Mouse (Mus musculus): Measurements from ENCODE around the gene Lrrc2. TPM values are rescaled to one million over a fixed set of nuclear protein-coding genes. Genes with fewer than 3 reads are reported as not detected.

Gene Lrrc2
- polyA plus RNA-seq, 1 experiment from 2014 or later = 0.48 TPM

Small RNAs within 50 kb of the gene (microRNA-seq; reads per million reads assigned to microRNA genes)
- gene Gm24269 = not detected

Other genes starting within 250 kb of the Lrrc2 start
- 1.0 and 3.9 TPM in 2 replicates for gene Myl3, start 209.7 kb upstream of the Lrrc2 start, polyA plus RNA-seq (2016; fragmentation: Nextera tagmentation; extraction: Ambion mirVana)
- gene Pth1r, start 204.4 kb upstream of the Lrrc2 start, polyA plus RNA-seq (2016; fragmentation: Nextera tagmentation; extraction: Ambion mirVana) = 40.6 and 42.4 TPM in 2 replicates
- not detected in 2 replicates for gene Prss42, start 153.4 kb upstream of the Lrrc2 start, polyA plus RNA-seq (2016; fragmentation: Nextera tagmentation; extraction: Ambion mirVana)
- gene Prss44, start 137.6 kb upstream of the Lrrc2 start, polyA plus RNA-seq (2016; fragmentation: Nextera tagmentation; extraction: Ambion mirVana) = not detected in 2 replicates
- not detected in 2 replicates for gene Prss43, start 124.9 kb upstream of the Lrrc2 start, polyA plus RNA-seq (2016; fragmentation: Nextera tagmentation; extraction: Ambion mirVana)
- not detected in 2 replicates for gene Prss45, start 117.0 kb upstream of the Lrrc2 start, polyA plus RNA-seq (2016; fragmentation: Nextera tagmentation; extraction: Ambion mirVana)
- gene Prss46, start 107.0 kb upstream of the Lrrc2 start, polyA plus RNA-seq (2016; fragmentation: Nextera tagmentation; extraction: Ambion mirVana) = not detected in 2 replicates
- gene Prss50, start 93.6 kb upstream of the Lrrc2 start, polyA plus RNA-seq (2016; fragmentation: Nextera tagmentation; extraction: Ambion mirVana) = 0.28 TPM in 1 of 2 replicates, not detected in the other
- 1.00 and 1.2 TPM in 2 replicates for gene Als2cl, start 71.7 kb upstream of the Lrrc2 start, polyA plus RNA-seq (2016; fragmentation: Nextera tagmentation; extraction: Ambion mirVana)
- gene Tmie, start 71.4 kb upstream of the Lrrc2 start, polyA plus RNA-seq (2016; fragmentation: Nextera tagmentation; extraction: Ambion mirVana) = 0.70 and 1.1 TPM in 2 replicates
- not detected in 2 replicates for gene Fam240a, start 34.7 kb upstream of the Lrrc2 start, polyA plus RNA-seq (2016; fragmentation: Nextera tagmentation; extraction: Ambion mirVana)
- not detected in 2 replicates for gene Tdgf1, start 5.4 kb upstream of the Lrrc2 start, polyA plus RNA-seq (2016; fragmentation: Nextera tagmentation; extraction: Ambion mirVana)
- not detected in 2 replicates for gene Rtp3, start 39.0 kb downstream of the Lrrc2 start, polyA plus RNA-seq (2016; fragmentation: Nextera tagmentation; extraction: Ambion mirVana)
- gene Ltf, start 67.7 kb downstream of the Lrrc2 start, polyA plus RNA-seq (2016; fragmentation: Nextera tagmentation; extraction: Ambion mirVana) = 1.2 and 2.2 TPM in 2 replicates
- gene Ccrl2, start 106.0 kb downstream of the Lrrc2 start, polyA plus RNA-seq (2016; fragmentation: Nextera tagmentation; extraction: Ambion mirVana) = 0.70 and 0.72 TPM in 2 replicates
- gene Lrrfip2, start 166.0 kb downstream of the Lrrc2 start, polyA plus RNA-seq (2016; fragmentation: Nextera tagmentation; extraction: Ambion mirVana) = 47.0 and 53.1 TPM in 2 replicates

Data from neural tube, embryonic 12.5 days (tissue).